Mouse (Mus musculus) heart, adult 2 months (tissue): Measurements from ENCODE around the gene Apbb1ip.

Experiments
- CTCF ChIP-seq: fragments of 200-600 bp; IDR thresholded peaks from 2 replicates; pipeline ENCODE4 v1.8.1; 2022; ENCODE audit warnings: antibody characterized with exemption, mild to moderate bottlenecking, moderate library complexity
- EP300 ChIP-seq: fragments of 200-500 bp; IDR thresholded peaks from 2 replicates; pipeline ENCODE4 v1.6.1; 2011; ENCODE audit warnings: low read depth, low read length, control low read depth; ENCODE audit not compliant: insufficient read depth

- TF ChIP-seq EP300 (no peak), CTCF (no peak)
Observed at GRCm38 (mm10) chr2:22799430-22800041, 25.6 kb downstream of the Apbb1ip start.
